Mouse (Mus musculus) lung, postnatal 36 days (tissue): ENCODE data around the gene Tmem158.

Source experiments
- DNase-seq: peaks from one replicate; pipeline ENCODE4 v3.0.0; 2022; ENCODE audit warnings: mixed read lengths

The Tmem158 gene

DNA sequence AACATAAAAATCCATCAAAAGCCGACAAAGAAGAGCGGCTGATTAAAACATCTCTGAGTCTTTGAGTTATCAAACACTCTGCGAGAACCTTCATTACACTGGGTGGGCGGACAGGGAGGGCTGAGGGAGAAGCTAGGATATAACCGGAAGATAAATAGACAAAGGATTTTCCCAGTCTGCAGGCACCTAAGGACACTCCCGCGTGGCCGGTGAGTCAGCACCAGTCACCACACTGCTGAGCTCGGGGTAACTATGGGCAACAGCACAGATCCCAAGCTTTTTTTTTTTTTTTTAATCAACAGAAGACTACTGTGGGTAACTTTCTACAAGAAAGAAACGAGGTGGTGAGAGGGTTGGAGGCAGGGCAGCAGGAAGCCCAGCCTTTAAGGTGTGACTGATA lies 16.6 kb downstream of the Tmem158 start:
- no peak for DNase-seq

DNA sequence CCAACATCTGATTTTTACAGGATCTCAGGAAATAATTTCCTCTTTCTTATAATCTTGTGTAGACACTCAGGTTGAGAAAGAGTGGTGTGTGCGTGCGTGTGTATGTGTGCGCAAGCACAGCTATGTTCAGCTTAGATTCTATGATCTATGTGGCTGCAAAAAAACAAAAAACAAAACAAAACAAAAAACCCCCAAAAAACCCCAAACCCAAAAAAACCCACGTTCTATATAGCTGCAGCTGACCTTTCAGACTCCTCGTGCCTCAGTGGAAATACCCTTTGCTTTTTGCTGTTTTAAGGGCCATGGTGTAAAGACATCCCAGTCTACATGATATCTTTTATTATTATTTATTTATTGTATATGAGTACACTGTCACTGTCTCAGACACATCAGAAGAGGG lies 19.4 kb downstream of the Tmem158 start:
- DNase-seq: no peak

GRCm38 (mm10) chr9:123240751-123241150 lies 19.8 kb downstream of the Tmem158 start:
- no peak for DNase-seq

DNA sequence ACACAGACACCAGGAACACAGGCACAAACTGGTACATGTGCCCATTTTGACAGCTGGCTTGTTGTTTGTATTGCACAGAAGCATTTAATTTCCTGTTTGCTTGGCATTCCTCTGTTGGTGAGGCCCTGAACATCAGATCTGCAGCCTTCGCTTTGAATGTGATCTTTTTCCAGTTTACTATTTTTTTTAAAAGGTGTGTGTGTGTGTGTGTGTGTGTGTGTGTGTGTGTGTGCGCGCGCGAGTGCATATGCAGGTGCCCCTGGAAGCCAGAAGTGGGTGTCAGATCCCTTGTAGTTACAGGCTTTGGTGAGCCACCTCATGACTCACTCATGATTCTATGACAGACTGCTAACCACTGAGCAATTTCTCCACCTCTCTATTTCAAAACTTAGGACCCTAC lies 20.3 kb downstream of the Tmem158 start:
- DNase-seq: no peak

GRCm38 (mm10) chr9:123239651-123240050 lies 20.9 kb downstream of the Tmem158 start:
- peak; percentile 32 for DNase-seq

- no peak for DNase-seq
Observed at GRCm38 (mm10) chr9:123238256-123239045, 22.1 kb downstream of the Tmem158 start.

DNA sequence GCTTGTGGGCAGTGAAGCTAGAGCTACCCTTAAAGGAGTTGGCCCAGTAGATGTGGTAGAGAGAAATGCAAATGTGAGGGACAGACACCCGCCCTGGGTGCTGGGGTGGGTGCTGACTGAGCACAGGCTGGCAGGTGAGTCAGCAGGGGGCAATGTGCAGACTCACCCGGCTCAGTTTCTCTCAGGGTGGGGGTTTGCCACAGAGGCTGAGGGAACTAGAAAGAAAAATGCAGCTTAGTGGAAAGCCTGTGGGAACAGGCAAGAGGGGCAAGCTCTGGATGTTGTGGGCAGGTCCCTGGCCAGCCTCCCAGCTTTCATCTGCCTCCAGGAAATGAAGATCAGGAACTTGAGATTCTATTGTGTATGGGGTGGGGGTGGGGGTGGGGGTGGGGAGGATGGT lies 22.8 kb downstream of the Tmem158 start:
- DNase-seq: peak; percentile 74

DNA sequence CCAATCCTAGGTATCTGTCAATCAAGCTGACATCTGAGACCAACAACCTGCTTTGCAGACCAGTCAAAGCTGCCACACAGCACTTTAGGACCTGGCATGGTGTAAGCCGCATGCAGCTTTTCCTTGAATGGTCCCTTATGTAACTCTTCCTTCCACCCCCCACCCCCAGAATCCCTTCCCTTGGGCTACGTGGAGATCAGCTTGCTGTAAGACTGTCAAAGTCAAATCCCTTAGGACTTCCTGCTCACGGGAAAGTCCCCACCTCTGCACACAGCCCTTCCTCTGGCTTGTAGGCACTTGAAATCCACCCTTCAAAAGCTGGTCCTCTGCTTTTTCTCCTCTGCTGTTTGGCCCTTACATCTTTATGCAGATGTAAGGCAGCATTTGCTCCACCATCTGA lies 24.9 kb downstream of the Tmem158 start:
- DNase-seq: no peak

DNA sequence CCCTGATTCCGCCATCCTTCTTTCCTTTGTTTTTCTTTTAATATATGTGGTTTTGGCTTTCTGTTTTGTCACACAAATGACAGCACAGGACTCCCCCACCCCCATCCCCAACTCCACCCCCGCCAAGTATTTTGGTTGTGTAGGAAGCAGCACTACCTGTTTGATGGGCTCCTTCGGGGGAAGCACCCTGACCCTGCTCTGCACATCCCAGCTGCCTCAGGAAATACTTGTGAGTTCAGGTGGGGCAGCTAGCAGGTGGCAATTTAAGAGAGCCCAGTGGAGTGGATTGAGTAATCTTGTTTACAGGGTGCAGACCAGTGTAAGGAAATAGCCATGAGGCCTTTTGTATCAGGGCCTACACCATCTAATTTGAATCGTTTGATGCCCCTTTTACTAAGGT lies 30.7 kb downstream of the Tmem158 start:
- DNase-seq: peak; percentile 34

GRCm38 (mm10) chr9:123228671-123229070 lies 31.9 kb downstream of the Tmem158 start:
- DNase-seq: no peak

DNA sequence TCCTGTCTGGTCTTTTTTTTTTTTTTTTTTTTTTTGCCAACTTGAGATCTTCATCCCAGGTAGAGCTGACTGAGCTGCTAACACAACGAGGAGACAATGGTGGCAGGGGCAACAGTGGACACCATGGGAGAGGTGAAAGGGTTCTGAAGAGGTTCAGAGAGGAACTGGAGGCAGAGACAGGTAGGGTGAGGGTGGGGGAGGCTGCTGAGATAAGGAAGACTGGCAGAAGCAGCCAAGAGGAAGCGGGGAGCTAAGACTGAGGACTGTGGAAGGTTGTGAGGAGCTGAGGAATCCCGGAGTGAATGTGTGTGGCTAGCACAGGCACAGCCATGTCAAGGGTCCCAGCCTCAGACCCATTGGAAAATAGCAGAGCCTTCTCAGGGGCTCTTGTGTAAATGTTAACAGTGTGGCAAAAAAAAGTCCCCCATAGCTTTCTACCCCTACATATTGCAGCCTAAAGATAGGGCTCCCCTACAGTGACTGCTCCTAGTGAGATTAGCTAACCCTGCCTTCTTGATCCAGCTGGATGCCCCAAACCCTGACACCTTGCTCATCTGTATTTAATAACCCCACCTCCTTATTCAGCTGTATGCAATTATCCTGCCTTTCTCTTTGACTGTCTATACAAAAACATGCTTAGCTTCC lies 33.3 kb downstream of the Tmem158 start:
- DNase-seq: no peak

DNA sequence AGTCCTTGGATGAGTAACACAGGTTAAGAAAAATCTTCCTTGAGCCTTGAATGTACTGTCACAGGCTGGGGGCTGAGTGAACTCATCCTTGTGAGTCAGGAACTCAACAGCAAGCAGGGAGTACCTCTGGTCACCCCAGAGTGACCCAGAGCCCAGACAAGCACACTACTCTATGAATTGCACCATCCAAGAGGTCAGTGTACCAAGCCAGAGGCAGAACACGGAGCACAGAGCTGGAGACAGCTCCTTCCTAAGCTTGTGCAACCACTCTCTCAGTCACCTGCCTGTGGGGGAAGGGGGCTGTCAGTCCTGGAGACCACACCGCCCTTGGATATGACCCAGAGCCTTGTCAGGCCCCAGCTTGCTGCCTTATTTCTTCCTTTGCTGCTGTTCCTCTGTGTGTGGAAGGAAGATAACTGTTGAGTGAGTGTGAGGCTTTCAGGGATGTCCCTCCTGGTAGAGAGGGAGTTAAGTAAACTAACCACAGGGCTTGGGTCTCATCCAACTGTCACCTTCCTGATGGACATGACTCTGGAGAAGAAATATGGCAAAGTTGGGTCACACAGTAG lies 35.6 kb downstream of the Tmem158 start:
- DNase-seq: peak; percentile 6

DNA sequence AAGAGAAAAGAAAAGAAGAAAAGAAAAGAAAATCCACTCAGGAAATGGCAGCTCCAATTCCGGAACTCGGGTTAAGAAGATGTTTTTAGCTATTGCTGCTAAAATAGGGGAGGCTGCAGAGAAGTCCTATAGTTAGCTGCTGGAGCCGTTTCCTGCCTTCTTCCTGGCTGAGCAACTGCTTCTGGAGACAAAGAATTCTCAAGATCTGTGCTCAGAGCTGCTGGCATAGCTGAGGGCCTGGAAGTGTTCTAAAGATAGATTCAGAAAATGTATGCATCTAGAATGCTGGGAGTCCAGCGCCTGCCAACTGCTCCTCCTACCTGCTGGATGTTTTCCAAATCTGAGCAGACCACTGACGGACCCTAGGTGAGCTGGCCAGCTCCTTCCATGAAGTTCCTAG lies 40.7 kb downstream of the Tmem158 start:
- no peak for DNase-seq

- DNase-seq: peak; percentile 67
Observed at GRCm38 (mm10) chr9:123215621-123216440, 44.7 kb downstream of the Tmem158 start, which contains the start of gene Cdcp1. TSS of gene Cdcp1 (minus strand) at chr9:123216038.

GRCm38 (mm10) chr9:123213371-123213770 lies 47.2 kb downstream of the Tmem158 start:
- DNase-seq: no peak
